Mouse (Mus musculus): ENCODE results near the gene Sertad2. TPM values are rescaled to one million over a fixed set of nuclear protein-coding genes. Genes with fewer than 3 reads are reported as not detected.

The Sertad2 gene
- polyA plus RNA-seq, 1 experiment: 57.1 TPM

DNA sequence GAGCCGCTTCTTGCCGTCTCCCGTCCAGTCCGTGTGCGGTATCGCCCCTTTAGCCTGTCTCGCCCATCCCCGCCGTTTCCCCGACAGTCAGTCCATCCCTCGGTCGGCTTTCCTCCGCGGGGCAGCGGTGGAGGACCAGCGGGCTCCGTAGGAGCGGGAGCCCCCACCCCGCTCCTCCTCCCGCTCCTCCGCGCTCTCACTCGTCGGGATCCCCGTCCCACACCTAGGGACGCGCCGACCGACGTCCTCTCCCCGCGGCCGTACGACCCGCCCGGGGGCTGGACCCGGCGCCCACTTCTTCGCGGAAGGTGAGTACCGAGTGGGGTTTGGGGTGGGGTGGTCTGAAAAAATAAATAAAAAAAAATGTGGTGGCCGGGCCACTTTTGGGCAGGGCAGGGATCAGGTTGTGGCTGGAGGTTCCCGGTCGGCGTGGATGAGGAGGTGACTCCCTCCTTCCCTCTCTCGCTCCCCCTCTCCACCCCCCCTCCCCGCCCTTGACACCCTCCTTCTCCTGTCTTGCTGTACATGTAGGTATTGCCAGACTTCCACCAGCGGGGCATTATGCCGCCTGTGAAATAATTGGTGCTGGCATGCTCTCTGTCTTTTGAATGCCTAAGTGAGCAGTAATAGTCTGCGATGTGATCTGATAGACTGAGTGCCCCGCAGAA is 534 bp downstream of the Sertad2 start:
- WGBS: under 1% methylated on average over 51 of the region's 51 CpGs
- TF ChIP-seq CTCF (IDR thresholded peaks at IDR 0.05; ENCODE audit: insufficient read depth, low read length) (no peak), POLR2A (IDR thresholded peaks at IDR 0.05; ENCODE audit: borderline replicate concordance, extremely low read depth, low read depth, low read length) (no peak)
- Histone ChIP-seq H3K4me3 (replicated peaks; ENCODE audit: extremely low read depth, low read depth, low read length) (peak overlapping the region; percentile 84), H3K4me1 (ENCODE audit: control insufficient read depth, insufficient read depth, low read length) (no peaks in the 10 kb centered on the region; the same call in 1 of the 2 replicates)
- DNase-seq: no peak

GRCm38 (mm10) chr11:20544376-20544775 is 1.3 kb downstream of the Sertad2 start:
- no peak for DNase-seq
- H3K4me3 ChIP-seq (replicated peaks; ENCODE audit: extremely low read depth, low read depth, low read length): no peak overlapping the region
- no peaks in the 10 kb centered on the region; the same call in 1 of the 2 replicates for H3K4me1 ChIP-seq (ENCODE audit: control insufficient read depth, insufficient read depth, low read length)
- TF ChIP-seq CTCF (IDR thresholded peaks at IDR 0.05; ENCODE audit: insufficient read depth, low read length): no peak
- no peak for TF ChIP-seq POLR2A (IDR thresholded peaks at IDR 0.05; ENCODE audit: borderline replicate concordance, extremely low read depth, low read depth, low read length)
- 78% methylated on average over 8 of the region's 8 CpGs for WGBS

- Histone ChIP-seq H3K4me3 (replicated peaks; ENCODE audit: extremely low read depth, low read depth, low read length) (no peak overlapping the region), H3K4me1 (ENCODE audit: control insufficient read depth, insufficient read depth, low read length) (no peaks in the 10 kb centered on the region; the same call in 1 of the 2 replicates)
- no peak for DNase-seq
- WGBS: 78% methylated on average over 3 of the region's 3 CpGs
- TF ChIP-seq CTCF (IDR thresholded peaks at IDR 0.05; ENCODE audit: insufficient read depth, low read length): no peak
- no peak for TF ChIP-seq POLR2A (IDR thresholded peaks at IDR 0.05; ENCODE audit: borderline replicate concordance, extremely low read depth, low read depth, low read length)
These were observed 1.9 kb downstream of the Sertad2 start for GRCm38 (mm10) chr11:20544801-20545515.

DNA sequence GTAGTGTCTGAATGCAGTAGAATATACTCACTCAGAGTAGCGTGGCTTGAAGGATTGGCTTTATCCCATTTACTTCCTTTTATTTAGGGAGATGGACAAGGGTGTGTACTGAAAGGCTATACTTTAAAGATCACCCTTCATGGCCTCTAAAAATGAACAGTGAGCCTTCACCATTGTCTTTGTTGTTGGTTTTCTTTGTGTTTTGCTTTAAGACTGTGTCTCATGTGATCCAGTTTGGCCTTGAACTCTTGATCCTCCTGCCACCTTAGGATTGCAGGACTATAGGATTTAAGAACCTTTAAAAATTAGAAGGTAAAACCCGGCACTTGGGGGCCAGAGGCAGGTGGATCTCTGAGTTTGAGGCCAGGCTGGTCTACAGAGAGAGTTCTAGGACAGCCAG is 6.4 kb downstream of the Sertad2 start:
- no peak overlapping the region for H3K4me3 ChIP-seq (replicated peaks; ENCODE audit: extremely low read depth, low read depth, low read length)
- DNase-seq: no peak
- TF ChIP-seq POLR2A (IDR thresholded peaks at IDR 0.05; ENCODE audit: borderline replicate concordance, extremely low read depth, low read depth, low read length) (no peak), CTCF (IDR thresholded peaks at IDR 0.05; ENCODE audit: insufficient read depth, low read length) (no peak)
- H3K4me1 ChIP-seq (ENCODE audit: control insufficient read depth, insufficient read depth, low read length): no peaks in the 10 kb centered on the region
- WGBS: 89% methylated on average over 2 of the region's 2 CpGs

GRCm38 (mm10) chr11:20550196-20550595 is 7.1 kb downstream of the Sertad2 start:
- 78% methylated on average over 7 of the region's 7 CpGs for WGBS
- TF ChIP-seq POLR2A (IDR thresholded peaks at IDR 0.05; ENCODE audit: borderline replicate concordance, extremely low read depth, low read depth, low read length) (no peak), CTCF (IDR thresholded peaks at IDR 0.05; ENCODE audit: insufficient read depth, low read length) (no peak)
- Histone ChIP-seq H3K4me3 (replicated peaks; ENCODE audit: extremely low read depth, low read depth, low read length) (no peak overlapping the region), H3K4me1 (ENCODE audit: control insufficient read depth, insufficient read depth, low read length) (no peaks in the 10 kb centered on the region)
- DNase-seq: no peak

DNA sequence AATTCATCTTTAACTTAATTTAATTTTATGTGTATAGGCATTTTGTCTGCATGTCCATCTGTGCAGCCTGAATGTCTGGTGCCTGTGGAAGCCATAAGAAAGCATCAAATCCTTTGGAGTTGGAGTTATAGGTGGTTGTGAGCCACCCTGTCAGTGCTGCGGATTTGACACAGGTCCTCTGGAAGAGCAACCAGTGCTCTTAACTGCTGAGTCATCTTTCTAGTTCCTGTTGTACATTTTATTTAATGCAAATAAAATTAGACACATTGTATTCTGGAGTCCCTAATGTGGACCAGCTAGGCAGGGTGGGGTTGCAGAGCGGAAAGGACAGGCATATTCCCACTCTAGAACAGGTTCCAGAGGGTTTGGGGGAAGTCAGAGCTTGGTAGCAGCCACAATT is 9.0 kb downstream of the Sertad2 start:
- Histone ChIP-seq H3K4me1 (ENCODE audit: control insufficient read depth, insufficient read depth, low read length) (no peaks in the 10 kb centered on the region), H3K4me3 (replicated peaks; ENCODE audit: extremely low read depth, low read depth, low read length) (no peak overlapping the region)
- WGBS: 90% methylated on average over 2 of the region's 2 CpGs
- TF ChIP-seq CTCF (IDR thresholded peaks at IDR 0.05; ENCODE audit: insufficient read depth, low read length): no peak
- TF ChIP-seq POLR2A (IDR thresholded peaks at IDR 0.05; ENCODE audit: borderline replicate concordance, extremely low read depth, low read depth, low read length): no peak
- DNase-seq: no peak

DNA sequence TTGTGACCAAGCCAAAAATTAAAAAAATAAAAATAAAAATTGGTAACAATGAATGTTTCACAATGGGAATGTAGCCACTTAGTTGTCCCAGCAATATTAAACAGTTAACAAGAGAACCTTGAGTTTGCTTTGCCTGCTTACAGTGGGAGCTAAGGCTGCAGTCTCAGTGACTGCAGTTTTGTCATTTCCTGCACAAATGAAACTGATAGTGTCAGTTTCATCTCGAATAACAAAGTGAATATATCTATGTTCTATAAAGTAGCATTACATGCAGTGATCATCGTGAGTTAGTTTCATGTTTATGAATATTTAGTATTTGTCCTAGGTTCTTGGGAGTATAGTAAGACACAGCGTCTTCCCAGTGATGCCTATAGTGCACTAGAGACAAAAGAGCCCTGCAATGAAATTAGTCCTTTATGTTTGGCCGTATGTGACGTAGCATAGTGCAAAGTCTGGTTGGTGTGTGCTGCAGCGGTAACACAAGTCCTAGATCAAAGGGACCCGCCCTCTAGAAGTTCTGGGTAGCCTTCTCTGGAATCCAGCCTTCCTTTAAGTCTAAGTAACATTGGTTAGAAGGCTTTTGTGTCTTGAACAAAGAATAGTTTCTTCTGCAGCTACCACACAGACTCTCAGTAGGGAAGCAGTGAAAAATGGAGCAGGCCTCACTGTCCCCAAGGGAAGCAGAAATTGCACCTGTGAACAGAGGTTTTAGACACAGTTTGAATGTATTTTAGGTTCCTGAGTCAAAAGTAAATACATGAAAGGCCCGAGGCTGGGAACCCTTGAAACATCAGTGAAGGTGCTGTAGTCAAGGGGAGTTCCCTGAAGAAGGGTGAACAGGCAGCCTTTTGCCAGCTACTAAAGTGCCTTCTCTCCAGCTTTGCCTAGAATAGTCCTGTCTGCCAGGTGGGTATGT is 10.0 kb downstream of the Sertad2 start:
- TF ChIP-seq CTCF (IDR thresholded peaks at IDR 0.05; ENCODE audit: insufficient read depth, low read length) (no peak), POLR2A (IDR thresholded peaks at IDR 0.05; ENCODE audit: borderline replicate concordance, extremely low read depth, low read depth, low read length) (no peak)
- Histone ChIP-seq H3K4me3 (replicated peaks; ENCODE audit: extremely low read depth, low read depth, low read length) (no peak overlapping the region), H3K4me1 (ENCODE audit: control insufficient read depth, insufficient read depth, low read length) (no peaks in the 10 kb centered on the region)
- 66% methylated on average over 8 of the region's 8 CpGs for WGBS
- DNase-seq: no peak

- no peak overlapping the region for H3K4me3 ChIP-seq (replicated peaks; ENCODE audit: extremely low read depth, low read depth, low read length)
- WGBS: 81% methylated on average over 2 of the region's 3 CpGs
- H3K4me1 ChIP-seq (ENCODE audit: control insufficient read depth, insufficient read depth, low read length): no peaks in the 10 kb centered on the region; the same call in 1 of the 2 replicates
- no peak for TF ChIP-seq CTCF (IDR thresholded peaks at IDR 0.05; ENCODE audit: insufficient read depth, low read length)
- TF ChIP-seq POLR2A (IDR thresholded peaks at IDR 0.05; ENCODE audit: borderline replicate concordance, extremely low read depth, low read depth, low read length): no peak
- no peak for DNase-seq
These were observed 12.6 kb downstream of the Sertad2 start for GRCm38 (mm10) chr11:20555651-20556050.

Data from lung, adult 2 months (tissue).